In genomic region chr6:112927341-112927740, GRCm38 (mm10) we compare ENCODE assay signal across 21 mouse cellular contexts. TPM values are rescaled to one million over a fixed set of nuclear protein-coding genes. Genes with fewer than 3 reads are reported as not detected.
DNase-seq lines count a peak whose midpoint lies in the region; ATAC-seq and TF ChIP-seq lines count a peak whose summit lies in the region.
"Had no signal": no experiment of that assay in that cellular context is flagged by ENCODE, and none has a peak within 500 bp of the region (broad histone marks: within the 10 kb centered on the region; RNA-seq: fewer than 3 reads in every experiment).

No protein-coding gene starts in this region.

- 0 out of 2 replicates have a peak overlapping the region, but pooled peaks have one; percentile 0 for H3K4me2 ChIP-seq in forebrain, embryonic 11.5 days (ENCODE audit: low read depth, low read length, severe bottlenecking)
- H3K4me2 ChIP-seq in forebrain, embryonic 15.5 days (replicated peaks), result no peak overlapping the region
- no peak overlapping the region for H3K4me2 ChIP-seq in forebrain, embryonic 12.5 days
- H3K4me2 ChIP-seq in midbrain, embryonic 13.5 days (replicated peaks), result peak overlapping the region; percentile 4; the same call in 1 of the 2 replicates
- H3K4me2 ChIP-seq: embryonic facial prominence, embryonic 12.5 days; heart, embryonic 12.5 days; limb, embryonic 13.5 days had no signal

- 0 out of 2 replicates have a peak overlapping the region, but pooled peaks have one; percentile 37 for H3K27ac ChIP-seq in forebrain, embryonic 11.5 days (ENCODE audit: low read depth, low read length)
- no peak overlapping the region for H3K27ac ChIP-seq in forebrain, embryonic 15.5 days (replicated peaks)
- peak overlapping the region; percentile 46; the same call in 1 of the 2 replicates for H3K27ac ChIP-seq in forebrain, embryonic 12.5 days
- H3K27ac ChIP-seq in midbrain, embryonic 13.5 days, result peak overlapping the region; percentile 59
- H3K27ac ChIP-seq: embryonic facial prominence, embryonic 12.5 days; limb, embryonic 13.5 days; liver, embryonic 14.5 days; macrophage had no signal

- peak; percentile 63 for ATAC-seq in forebrain, embryonic 11.5 days (replicated peaks; ENCODE audit: low FRiP score)
- ATAC-seq in forebrain, embryonic 15.5 days (replicated peaks), result no peak
- peak; percentile 57 for ATAC-seq in forebrain, embryonic 12.5 days (ENCODE audit: low FRiP score)
- peak; percentile 60 for ATAC-seq in midbrain, embryonic 13.5 days

- peaks cover 28% of the 10 kb centered on the region for H3K4me1 ChIP-seq in forebrain, embryonic 11.5 days (replicated peaks; ENCODE audit: control insufficient read depth, insufficient read depth, low read length)
- H3K4me1 ChIP-seq in forebrain, embryonic 15.5 days, result peaks cover 83% of the 10 kb centered on the region
- H3K4me1 ChIP-seq in forebrain, embryonic 12.5 days, result peaks cover 88% of the 10 kb centered on the region
- H3K4me1 ChIP-seq in midbrain, embryonic 13.5 days (replicated peaks), result peaks cover 94% of the 10 kb centered on the region
- H3K4me1 ChIP-seq in lung, adult 2 months (ENCODE audit: control insufficient read depth, insufficient read depth, low read length), result no peaks in the 10 kb centered on the region

- no peak overlapping the region for H3K4me3 ChIP-seq in forebrain, embryonic 11.5 days (ENCODE audit: low read depth, low read length)
- no peak overlapping the region for H3K4me3 ChIP-seq in forebrain, embryonic 15.5 days
- no peak overlapping the region for H3K4me3 ChIP-seq in forebrain, embryonic 12.5 days (replicated peaks)
- H3K4me3 ChIP-seq in midbrain, embryonic 13.5 days (replicated peaks), result no peak overlapping the region
- no peak overlapping the region for H3K4me3 ChIP-seq in lung, adult 2 months (replicated peaks; ENCODE audit: extremely low read depth, low read depth, low read length)
- H3K4me3 ChIP-seq: embryonic facial prominence, embryonic 12.5 days; erythroblast, embryonic 14.5 days; heart, embryonic 12.5 days; limb, embryonic 13.5 days had no signal

- H3K9ac ChIP-seq in forebrain, embryonic 11.5 days (ENCODE audit: low read length), result no peak overlapping the region
- no peak overlapping the region for H3K9ac ChIP-seq in forebrain, embryonic 15.5 days (replicated peaks)
- H3K9ac ChIP-seq in forebrain, embryonic 12.5 days, result no peak overlapping the region
- no peak overlapping the region for H3K9ac ChIP-seq in midbrain, embryonic 13.5 days (replicated peaks)
- H3K9ac ChIP-seq: embryonic facial prominence, embryonic 12.5 days; heart, embryonic 12.5 days; limb, embryonic 13.5 days; liver, embryonic 14.5 days had no signal

- no peak for TF ChIP-seq CTCF in lung, adult 2 months (IDR thresholded peaks at IDR 0.05; ENCODE audit: insufficient read depth, low read length)

- peaks cover 3% of the 10 kb centered on the region; the same call in 1 of the 2 replicates for H3K9me3 ChIP-seq in forebrain, embryonic 11.5 days (ENCODE audit: control insufficient read depth, low read length)
- no peaks in the 10 kb centered on the region for H3K9me3 ChIP-seq in forebrain, embryonic 15.5 days
- H3K9me3 ChIP-seq in forebrain, embryonic 12.5 days, result peaks cover 4% of the 10 kb centered on the region; the same call in 1 of the 2 replicates
- H3K9me3 ChIP-seq in midbrain, embryonic 13.5 days, result no peaks in the 10 kb centered on the region
- H3K9me3 ChIP-seq: embryonic facial prominence, embryonic 12.5 days; heart, embryonic 12.5 days had no signal

- H3K27me3 ChIP-seq in forebrain, embryonic 11.5 days (ENCODE audit: control insufficient read depth, insufficient read depth, low read length), result no peaks in the 10 kb centered on the region
- H3K27me3 ChIP-seq in forebrain, embryonic 15.5 days, result no peaks in the 10 kb centered on the region
- H3K27me3 ChIP-seq in forebrain, embryonic 12.5 days, result no peaks in the 10 kb centered on the region
- no peaks in the 10 kb centered on the region for H3K27me3 ChIP-seq in midbrain, embryonic 13.5 days
- H3K27me3 ChIP-seq: embryonic facial prominence, embryonic 12.5 days; limb, embryonic 13.5 days had no signal

- no peak for TF ChIP-seq POLR2A in lung, adult 2 months (IDR thresholded peaks at IDR 0.05; ENCODE audit: borderline replicate concordance, extremely low read depth, low read depth, low read length)

- WGBS in forebrain, embryonic 11.5 days, result 37% methylated on average over 5 of the region's 5 CpGs
- 24% methylated on average over 5 of the region's 5 CpGs for WGBS in forebrain, embryonic 15.5 days
- WGBS in forebrain, embryonic 12.5 days, result 35% methylated on average over 5 of the region's 5 CpGs
- 16% methylated on average over 5 of the region's 5 CpGs for WGBS in midbrain, embryonic 13.5 days
- WGBS in lung, adult 2 months, result 91% methylated on average over 5 of the region's 5 CpGs

- H3K36me3 ChIP-seq in forebrain, embryonic 11.5 days (ENCODE audit: control insufficient read depth, insufficient read depth, low read length), result no peaks in the 10 kb centered on the region; the same call in 1 of the 2 replicates
- H3K36me3 ChIP-seq in forebrain, embryonic 15.5 days, result no peaks in the 10 kb centered on the region
- H3K36me3 ChIP-seq in forebrain, embryonic 12.5 days (replicated peaks), result peaks cover 14% of the 10 kb centered on the region
- H3K36me3 ChIP-seq in midbrain, embryonic 13.5 days, result peaks cover 16% of the 10 kb centered on the region
- H3K36me3 ChIP-seq: embryonic facial prominence, embryonic 12.5 days; heart, embryonic 12.5 days; limb, embryonic 13.5 days had no signal

- DNase-seq in forebrain, embryonic 11.5 days (ENCODE audit: low spot score), result no peak
- DNase-seq in brain, adult 2 months (ENCODE audit: low read depth, low spot score), result peak; percentile 46
- no peak for DNase-seq in urinary bladder, postnatal 4 days (ENCODE audit: low spot score in 2 of 2)
- no peak for DNase-seq in liver
- no peak for DNase-seq in lung, adult 2 months
- DNase-seq: adrenal gland, postnatal 36 days; gastrocnemius, postnatal 10 days; heart, adult 11 months; heart, postnatal 14 days; kidney, adult 2 months; kidney, postnatal 14 days; thymus, postnatal 25 days had no signal

RNA-seq across cellular contexts. Expression of gene Srgap3, which starts 19.7 kb away (rescaled TPM):
- 37.8 and 38.5 TPM in 2 replicates for polyA plus RNA-seq in forebrain, embryonic 11.5 days (2014; fragmentation: Nextera tagmentation; extraction: Ambion mirVana)
- 33.7 and 34.0 TPM in 2 replicates for polyA plus RNA-seq in forebrain, embryonic 15.5 days (2015; fragmentation: Nextera tagmentation; extraction: Ambion mirVana)
- polyA plus RNA-seq in forebrain, embryonic 12.5 days (2016; fragmentation: Nextera tagmentation; extraction: Ambion mirVana), result 36.6 and 39.9 TPM in 2 replicates
- 49.8 and 53.5 TPM in 2 replicates for polyA plus RNA-seq in midbrain, embryonic 13.5 days (2015; fragmentation: Nextera tagmentation; extraction: Ambion mirVana)
- 1.2 and 1.6 TPM in 2 replicates for polyA plus RNA-seq in lung, adult 2 months (2012; rRNA removed)

Comparison
In these comparisons a context has a peak if more than half of its experiments do, and no peak if none do; other contexts are left out.
1. H3K4me2 ChIP-seq: peak in forebrain, embryonic 11.5 days (single experiment) and midbrain, embryonic 13.5 days (single experiment); none in forebrain, embryonic 15.5 days (single experiment) and forebrain, embryonic 12.5 days (single experiment).
2. RNA of gene Srgap3, which starts 19.7 kb away (polyA plus RNA-seq): 49.8 to 53.5 TPM in midbrain, embryonic 13.5 days, 36.6 to 39.9 TPM in forebrain, embryonic 12.5 days, 37.8 to 38.5 TPM in forebrain, embryonic 11.5 days and 33.7 to 34.0 TPM in forebrain, embryonic 15.5 days; 1.2 to 1.6 TPM in lung, adult 2 months; every median in the first group is over 10 times any median in the second.